Mouse (Mus musculus): ENCODE measurements around the gene Tango6. TPM values are rescaled to one million over a fixed set of nuclear protein-coding genes. Genes with fewer than 3 reads are reported as not detected.

Tango6 gene
- polyA plus RNA-seq, 1 experiment, result 7.3 TPM

- Histone ChIP-seq H3K36me3 (ENCODE audit: control insufficient read depth, insufficient read depth) (no peaks in the 10 kb centered on the region), H3K27me3 (ENCODE audit: control insufficient read depth, insufficient read depth, insufficient read length) (no peaks in the 10 kb centered on the region), H3K79me2 (ENCODE audit: control insufficient read depth, insufficient read depth) (no peaks in the 10 kb centered on the region), H3K79me3 (ENCODE audit: low read depth) (no peaks in the 10 kb centered on the region), H3ac (ENCODE audit: control insufficient read depth, insufficient read length, low read depth) (no peak overlapping the region), H3K4me3 (ENCODE audit: insufficient read depth, poor library complexity, severe bottlenecking) (no peak overlapping the region)
- TF ChIP-seq USF1 (IDR thresholded peaks at IDR 0.05; ENCODE audit: low read depth) (no peak), MAX (IDR thresholded peaks at IDR 0.05) (no peak), FOSL1 (IDR thresholded peaks at IDR 0.05; ENCODE audit: insufficient read depth, low read length, poor library complexity, severe bottlenecking) (no peak), MYOG (IDR thresholded peaks at IDR 0.05; ENCODE audit: control insufficient read depth, extremely low read depth, insufficient read length) (no peak), MYOD1 (IDR thresholded peaks at IDR 0.05; ENCODE audit: control insufficient read depth, insufficient read length, low read depth) (no peak), CEBPB (IDR thresholded peaks at IDR 0.05; ENCODE audit: low read depth) (no peak), CTCF (IDR thresholded peaks at IDR 0.05; ENCODE audit: control insufficient read depth, insufficient read depth, insufficient read length) (no peak)
These were observed 180.0 kb downstream of the Tango6 start for GRCm38 (mm10) chr8:106862845-106863244.

- H3ac ChIP-seq (ENCODE audit: control insufficient read depth, insufficient read length, low read depth), result no peak overlapping the region
- no peaks in the 10 kb centered on the region for H3K79me3 ChIP-seq (ENCODE audit: low read depth)
- TF ChIP-seq CTCF (IDR thresholded peaks at IDR 0.05; ENCODE audit: control insufficient read depth, insufficient read depth, insufficient read length) (no peak), USF1 (IDR thresholded peaks at IDR 0.05; ENCODE audit: low read depth) (no peak), CEBPB (IDR thresholded peaks at IDR 0.05; ENCODE audit: low read depth) (no peak), MYOD1 (IDR thresholded peaks at IDR 0.05; ENCODE audit: control insufficient read depth, insufficient read length, low read depth) (no peak), MYOG (IDR thresholded peaks at IDR 0.05; ENCODE audit: control insufficient read depth, extremely low read depth, insufficient read length) (no peak), FOSL1 (IDR thresholded peaks at IDR 0.05; ENCODE audit: insufficient read depth, low read length, poor library complexity, severe bottlenecking) (no peak), MAX (IDR thresholded peaks at IDR 0.05) (no peak)
- no peaks in the 10 kb centered on the region for H3K79me2 ChIP-seq (ENCODE audit: control insufficient read depth, insufficient read depth)
- no peak overlapping the region for H3K4me3 ChIP-seq (ENCODE audit: insufficient read depth, poor library complexity, severe bottlenecking)
- H3K27me3 ChIP-seq (ENCODE audit: control insufficient read depth, insufficient read depth, insufficient read length), result no peaks in the 10 kb centered on the region
- H3K36me3 ChIP-seq (ENCODE audit: control insufficient read depth, insufficient read depth), result no peaks in the 10 kb centered on the region
These were observed 182.5 kb downstream of the Tango6 start for GRCm38 (mm10) chr8:106865354-106865753.

GRCm38 (mm10) chr8:106870051-106870450 lies 187.2 kb downstream of the Tango6 start, which contains the start of gene Has3:
Gene Has3 (plus strand): TSS chr8:106870242.
- Histone ChIP-seq H3K4me3 (ENCODE audit: insufficient read depth, poor library complexity, severe bottlenecking) (no peak within 1 kb of the TSS), H3K36me3 (ENCODE audit: control insufficient read depth, insufficient read depth) (no peaks in the 10 kb centered on the region), H3K79me2 (ENCODE audit: control insufficient read depth, insufficient read depth) (no peaks in the 10 kb centered on the region), H3K79me3 (ENCODE audit: low read depth) (no peaks in the 10 kb centered on the region), H3ac (ENCODE audit: control insufficient read depth, insufficient read length, low read depth) (peak within 1 kb of the TSS; percentile 31), H3K27me3 (ENCODE audit: control insufficient read depth, insufficient read depth, insufficient read length) (peaks cover 10% of the 10 kb centered on the region)
- no peak for TF ChIP-seq MYOD1 (IDR thresholded peaks at IDR 0.05; ENCODE audit: control insufficient read depth, insufficient read length, low read depth)
- no peak for TF ChIP-seq MAX (IDR thresholded peaks at IDR 0.05)
- no peak for TF ChIP-seq FOSL1 (IDR thresholded peaks at IDR 0.05; ENCODE audit: insufficient read depth, low read length, poor library complexity, severe bottlenecking)
- no peak for TF ChIP-seq MYOG (IDR thresholded peaks at IDR 0.05; ENCODE audit: control insufficient read depth, extremely low read depth, insufficient read length)
- no peak for TF ChIP-seq CEBPB (IDR thresholded peaks at IDR 0.05; ENCODE audit: low read depth)
- no peak for TF ChIP-seq USF1 (IDR thresholded peaks at IDR 0.05; ENCODE audit: low read depth)
- TF ChIP-seq CTCF (IDR thresholded peaks at IDR 0.05; ENCODE audit: control insufficient read depth, insufficient read depth, insufficient read length), result no peak

- Histone ChIP-seq H3ac (ENCODE audit: control insufficient read depth, insufficient read length, low read depth) (peak overlapping the region; percentile 31), H3K36me3 (ENCODE audit: control insufficient read depth, insufficient read depth) (no peaks in the 10 kb centered on the region), H3K79me3 (ENCODE audit: low read depth) (no peaks in the 10 kb centered on the region), H3K79me2 (ENCODE audit: control insufficient read depth, insufficient read depth) (no peaks in the 10 kb centered on the region), H3K4me3 (ENCODE audit: insufficient read depth, poor library complexity, severe bottlenecking) (no peak overlapping the region), H3K27me3 (ENCODE audit: control insufficient read depth, insufficient read depth, insufficient read length) (peaks cover 10% of the 10 kb centered on the region)
- TF ChIP-seq FOSL1 (IDR thresholded peaks at IDR 0.05; ENCODE audit: insufficient read depth, low read length, poor library complexity, severe bottlenecking) (no peak), MYOG (IDR thresholded peaks at IDR 0.05; ENCODE audit: control insufficient read depth, extremely low read depth, insufficient read length) (no peak), CTCF (IDR thresholded peaks at IDR 0.05; ENCODE audit: control insufficient read depth, insufficient read depth, insufficient read length) (no peak), USF1 (IDR thresholded peaks at IDR 0.05; ENCODE audit: low read depth) (no peak), MYOD1 (IDR thresholded peaks at IDR 0.05; ENCODE audit: control insufficient read depth, insufficient read length, low read depth) (no peak), MAX (IDR thresholded peaks at IDR 0.05) (no peak), CEBPB (IDR thresholded peaks at IDR 0.05; ENCODE audit: low read depth) (no peak)
These were observed 187.9 kb downstream of the Tango6 start for GRCm38 (mm10) chr8:106870537-106871327.

GRCm38 (mm10) chr8:106871328-106871926 lies 188.6 kb downstream of the Tango6 start:
- Histone ChIP-seq H3K79me3 (ENCODE audit: low read depth) (no peaks in the 10 kb centered on the region), H3K4me3 (ENCODE audit: insufficient read depth, poor library complexity, severe bottlenecking) (no peak overlapping the region), H3K36me3 (ENCODE audit: control insufficient read depth, insufficient read depth) (no peaks in the 10 kb centered on the region), H3K27me3 (ENCODE audit: control insufficient read depth, insufficient read depth, insufficient read length) (peaks cover 10% of the 10 kb centered on the region), H3ac (ENCODE audit: control insufficient read depth, insufficient read length, low read depth) (peak overlapping the region; percentile 8), H3K79me2 (ENCODE audit: control insufficient read depth, insufficient read depth) (no peaks in the 10 kb centered on the region)
- TF ChIP-seq MYOG (IDR thresholded peaks at IDR 0.05; ENCODE audit: control insufficient read depth, extremely low read depth, insufficient read length) (no peak), MYOD1 (IDR thresholded peaks at IDR 0.05; ENCODE audit: control insufficient read depth, insufficient read length, low read depth) (no peak), USF1 (IDR thresholded peaks at IDR 0.05; ENCODE audit: low read depth) (no peak), FOSL1 (IDR thresholded peaks at IDR 0.05; ENCODE audit: insufficient read depth, low read length, poor library complexity, severe bottlenecking) (no peak), MAX (IDR thresholded peaks at IDR 0.05) (no peak), CEBPB (IDR thresholded peaks at IDR 0.05; ENCODE audit: low read depth) (no peak), CTCF (IDR thresholded peaks at IDR 0.05; ENCODE audit: control insufficient read depth, insufficient read depth, insufficient read length) (no peak)

Data from C2C12 (cell line).